Mouse (Mus musculus) intestine, postnatal 0 days (tissue): ENCODE data around the gene Med15. TPM values are rescaled to one million over a fixed set of nuclear protein-coding genes. Genes with fewer than 3 reads are reported as not detected.

ENCODE experiments used
- ATAC-seq: fragments of 200-750 bp; cut with Nextera tagmentation; 2 replicates; pipeline ENCODE4 v1.8.0; 2017; ENCODE audit warnings: mild to moderate bottlenecking, moderate TSS enrichment, moderate library complexity
- H3K27ac ChIP-seq: fragments of 300-500 bp; sonication (generic); 2 replicates; pipeline ENCODE4 v1.5.1; 2014; ENCODE audit warnings: mild to moderate bottlenecking, low read depth, low read length, moderate library complexity
- H3K27me3 ChIP-seq: fragments of 300-500 bp; sonication (generic); replicated peaks from 2 replicates; pipeline ENCODE4 v1.6.1; 2014; ENCODE audit warnings: low read length, mixed read lengths; ENCODE audit not compliant: control insufficient read depth, insufficient read depth
- H3K36me3 ChIP-seq: fragments of 300-500 bp; sonication (generic); 2 replicates; pipeline ENCODE4 v1.6.1; 2014; ENCODE audit warnings: mild to moderate bottlenecking, moderate library complexity; ENCODE audit not compliant: control insufficient read depth, insufficient read depth
- H3K4me1 ChIP-seq: fragments of 300-500 bp; sonication (generic); replicated peaks from 2 replicates; pipeline ENCODE4 v1.6.1; 2014; ENCODE audit warnings: antibody characterized with exemption, low read length, mixed read lengths; ENCODE audit not compliant: control insufficient read depth, insufficient read depth
- H3K4me2 ChIP-seq: fragments of 300-500 bp; sonication (generic); replicated peaks from 2 replicates; pipeline ENCODE4 v1.6.1; 2014; ENCODE audit warnings: low read depth, mild to moderate bottlenecking, moderate library complexity
- H3K4me3 ChIP-seq: fragments of 300-500 bp; sonication (generic); 2 replicates; pipeline ENCODE4 v1.5.1; 2014; ENCODE audit warnings: low read depth, low read length
- H3K9ac ChIP-seq: fragments of 300-500 bp; sonication (generic); 2 replicates; pipeline ENCODE4 v1.6.1; 2014; ENCODE audit warnings: mild to moderate bottlenecking, low read depth, low read length
- H3K9me3 ChIP-seq: fragments of 300-500 bp; sonication (generic); 2 replicates; pipeline ENCODE4 v1.6.1; 2016; ENCODE audit warnings: mixed run types; ENCODE audit not compliant: control insufficient read depth
- CTCF ChIP-seq: sonication (generic); IDR thresholded peaks from 2 replicates; pipeline ENCODE4 v1.5.1; 2016; ENCODE audit warnings: low read depth, mild to moderate bottlenecking, control low read depth, antibody characterized with exemption, moderate library complexity
- WGBS: fragments of 180-500 bp; shearing (Covaris S2); extraction: QIAGEN DNeasy Blood & Tissue Kit; methylation state at CpG from one replicate; pipeline ENCODE4 v1.1.7; 2014; 5-methylcytosine and 5-hydroxymethylcytosine counted together
- polyA plus RNA-seq: library from polyadenylated mRNA; unstranded; fragments of >200 nt; fragmentation: Nextera tagmentation; extraction: Ambion mirVana; gene quantifications from 2 replicates; pipeline ENCODE4 v1.2.1, GENCODE M21; 2015

Med15 gene
- polyA plus RNA-seq, 1 experiment from 2014 or later: 26.6 TPM

DNA sequence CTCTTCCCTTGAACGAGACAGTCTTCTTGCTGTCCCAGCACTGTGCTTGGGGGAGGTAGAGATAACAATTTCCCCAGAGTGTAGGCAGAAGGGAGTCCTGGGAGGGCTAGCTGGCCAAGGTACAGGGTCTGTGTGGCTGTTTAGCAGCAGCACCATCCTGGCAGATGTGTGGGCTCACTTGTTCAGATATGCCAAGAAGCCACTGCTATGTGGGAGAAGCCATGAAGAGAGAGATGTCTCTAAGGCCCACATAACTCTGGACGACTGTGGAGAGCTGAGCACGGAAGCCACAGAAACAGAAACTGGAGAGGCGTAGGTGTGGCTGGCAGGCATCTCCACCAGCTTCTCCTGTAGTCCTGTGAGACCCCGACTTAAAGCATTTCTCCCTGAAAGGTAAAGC lies 127.0 kb downstream of the Med15 start:
- ATAC-seq: no peak
- H3K9ac ChIP-seq: no peak overlapping the region
- WGBS: 75% methylated on average over 5 of the region's 5 CpGs

GRCm38 (mm10) chr16:17604941-17605340 lies 127.8 kb downstream of the Med15 start:
- no peaks in the 10 kb centered on the region for H3K36me3 ChIP-seq
- ATAC-seq: no peak
- H3K4me3 ChIP-seq: no peak overlapping the region
- no peaks in the 10 kb centered on the region for H3K4me1 ChIP-seq
- no peak overlapping the region for H3K4me2 ChIP-seq
- no peak for TF ChIP-seq CTCF
- H3K9ac ChIP-seq: no peak overlapping the region
- H3K27me3 ChIP-seq: no peaks in the 10 kb centered on the region
- no peaks in the 10 kb centered on the region for H3K9me3 ChIP-seq
- no peak overlapping the region for H3K27ac ChIP-seq
- 55% methylated on average over 4 of the region's 4 CpGs for whole genome bisulfite sequencing

More for the DNA sequence above, 127.0 kb downstream of the Med15 start:
- Histone ChIP-seq H3K27ac (no peak overlapping the region), H3K27me3 (no peaks in the 10 kb centered on the region), H3K36me3 (no peaks in the 10 kb centered on the region), H3K9me3 (no peaks in the 10 kb centered on the region), H3K4me2 (no peak overlapping the region), H3K4me3 (no peak overlapping the region), H3K4me1 (no peaks in the 10 kb centered on the region)
- TF ChIP-seq CTCF: no peak

Other genes with a start within 250 kb of the Med15 start
- gene Aifm3, start 243.3 kb downstream of the Med15 start, polyA plus RNA-seq: 7.2 and 8.6 TPM in 2 replicates
- gene Lztr1, start 224.2 kb downstream of the Med15 start, polyA plus RNA-seq: 129 and 137 TPM in 2 replicates
- 65.1 and 67.4 TPM in 2 replicates for gene Thap7, start 201.8 kb downstream of the Med15 start, polyA plus RNA-seq
- 0.44 and 0.80 TPM in 2 replicates for gene Lrrc74b, start 171.6 kb downstream of the Med15 start, polyA plus RNA-seq
- 0.73 and 1.1 TPM in 2 replicates for gene P2rx6, start 171.0 kb downstream of the Med15 start, polyA plus RNA-seq
- gene Slc7a4, start 149.7 kb downstream of the Med15 start, polyA plus RNA-seq: 28.3 and 31.0 TPM in 2 replicates
- gene Smpd4, start 113.5 kb downstream of the Med15 start, polyA plus RNA-seq: 8.7 and 9.0 TPM in 2 replicates
- gene Ccdc74a, start 86.4 kb downstream of the Med15 start, polyA plus RNA-seq: 8.0 and 9.4 TPM in 2 replicates
- gene Klhl22, start 26.7 kb upstream of the Med15 start, polyA plus RNA-seq: 29.0 and 29.9 TPM in 2 replicates
- gene Scarf2, start 64.4 kb upstream of the Med15 start, polyA plus RNA-seq: 6.3 and 6.9 TPM in 2 replicates
- gene B830017H08Rik, start 100.2 kb upstream of the Med15 start, polyA plus RNA-seq: not detected in 2 replicates
- gene Car15, start 105.5 kb upstream of the Med15 start, polyA plus RNA-seq: 0.39 and 0.59 TPM in 2 replicates
- gene Gm20518, start 158.8 kb upstream of the Med15 start, polyA plus RNA-seq: not detected in 2 replicates
- gene Tssk1, start 161.3 kb upstream of the Med15 start, polyA plus RNA-seq: 0.04 TPM in 1 of 2 replicates, not detected in the other
- 35.0 and 35.3 TPM in 2 replicates for gene Dgcr2, start 165.7 kb upstream of the Med15 start, polyA plus RNA-seq
- not detected in 2 replicates for gene Tssk2, start 165.7 kb upstream of the Med15 start, polyA plus RNA-seq
- 12.2 and 12.5 TPM in 2 replicates for gene Ess2, start 178.5 kb upstream of the Med15 start, polyA plus RNA-seq
- gene Gsc2, start 182.2 kb upstream of the Med15 start, polyA plus RNA-seq: not detected in 2 replicates
- gene Slc25a1, start 195.3 kb upstream of the Med15 start, polyA plus RNA-seq: 236 and 245 TPM in 2 replicates
- gene Vpreb2, start 247.5 kb upstream of the Med15 start, polyA plus RNA-seq: not detected in 2 replicates